Mouse (Mus musculus) midbrain, embryonic 15.5 days (tissue): Measurements from ENCODE around the gene Shld1. TPM values are rescaled to one million over a fixed set of nuclear protein-coding genes. Genes with fewer than 3 reads are reported as not detected.

Experiments used
- ATAC-seq: fragments of 200-750 bp; cut with Nextera tagmentation; replicated peaks from 2 replicates; pipeline ENCODE4 v1.8.0; 2017; ENCODE audit warnings: moderate TSS enrichment
- H3K27ac ChIP-seq: fragments of 300-500 bp; sonication (generic); 2 replicates; pipeline ENCODE4 v1.5.1; 2015; ENCODE audit warnings: mild to moderate bottlenecking, inconsistent platforms
- H3K27me3 ChIP-seq: fragments of 300-500 bp; sonication (generic); replicated peaks from 2 replicates; pipeline ENCODE4 v1.6.1; 2015; ENCODE audit warnings: inconsistent platforms
- H3K36me3 ChIP-seq: fragments of 300-500 bp; sonication (generic); replicated peaks from 2 replicates; pipeline ENCODE4 v1.6.1; 2015; ENCODE audit warnings: inconsistent platforms
- H3K4me1 ChIP-seq: fragments of 300-500 bp; sonication (generic); 2 replicates; pipeline ENCODE4 v1.6.1; 2015; ENCODE audit warnings: inconsistent platforms
- H3K4me2 ChIP-seq: fragments of 300-500 bp; sonication (generic); 2 replicates; pipeline ENCODE4 v1.6.1; 2015; ENCODE audit warnings: inconsistent platforms, mild to moderate bottlenecking, moderate library complexity
- H3K4me3 ChIP-seq: fragments of 300-500 bp; sonication (generic); 2 replicates; pipeline ENCODE4 v1.5.1; 2015; ENCODE audit warnings: mild to moderate bottlenecking, inconsistent platforms
- H3K9ac ChIP-seq: fragments of 300-500 bp; sonication (generic); 2 replicates; pipeline ENCODE4 v1.6.1; 2015; ENCODE audit warnings: mild to moderate bottlenecking, inconsistent platforms
- H3K9me3 ChIP-seq: fragments of 300-500 bp; sonication (generic); 2 replicates; pipeline ENCODE4 v1.6.1; 2016; ENCODE audit warnings: inconsistent platforms
- WGBS: fragments of 180-500 bp; shearing (Covaris S2); methylation state at CpG from one replicate; pipeline ENCODE4 v1.1.7; 2015; ENCODE audit warnings: mixed read lengths; 5-methylcytosine and 5-hydroxymethylcytosine counted together
- polyA plus RNA-seq: library from polyadenylated mRNA; unstranded; fragments of >200 nt; fragmentation: Nextera tagmentation; extraction: Ambion mirVana; gene quantifications from 2 replicates; pipeline ENCODE4 v1.2.1, GENCODE M21; 2015

The Shld1 gene
- polyA plus RNA-seq, 1 experiment from 2014 or later = 21.4 TPM

DNA sequence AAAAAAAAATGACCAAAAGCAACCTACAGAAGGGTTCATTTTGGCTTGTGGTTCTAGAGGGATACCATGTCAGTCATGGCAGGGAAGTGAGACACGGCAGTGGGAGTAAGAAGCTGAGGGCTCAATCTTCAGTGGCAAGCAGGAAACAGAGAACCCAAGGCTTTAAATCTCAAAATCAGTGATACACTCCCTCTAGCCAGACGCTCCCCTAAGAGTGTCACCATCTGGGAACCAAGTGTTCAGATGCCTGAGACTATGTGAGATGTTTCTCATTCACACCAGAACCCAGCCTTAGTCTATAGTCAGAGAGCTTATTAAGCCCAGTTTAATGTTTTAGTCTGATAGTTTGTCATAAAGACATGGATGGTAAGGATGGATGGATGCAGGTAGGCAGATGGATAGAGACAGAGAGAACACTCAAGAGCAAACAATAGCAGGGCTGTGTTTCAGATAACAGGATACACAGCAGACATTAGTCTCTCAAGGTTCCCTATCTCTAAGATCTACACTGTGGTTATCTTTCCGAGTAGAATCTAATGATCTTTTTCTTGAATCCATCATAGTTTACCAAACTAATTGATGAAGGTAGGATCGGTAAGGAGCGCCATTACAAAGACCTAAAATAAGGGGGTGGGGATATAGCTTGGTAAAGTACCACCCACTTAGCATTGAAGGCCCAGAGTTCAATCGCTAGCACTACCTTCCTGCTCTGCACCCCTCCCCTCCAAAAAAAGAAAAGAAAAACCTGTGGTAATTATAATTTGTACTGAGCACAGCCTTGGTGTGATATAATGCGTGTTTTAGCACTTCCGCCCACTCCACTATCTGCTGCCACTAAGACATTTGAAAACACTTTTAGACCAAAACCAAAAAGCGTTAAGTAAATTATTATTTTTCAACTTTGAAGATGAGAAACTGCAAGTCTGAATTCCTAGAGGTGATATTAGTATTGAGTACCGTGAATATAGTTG is 47.2 kb downstream of the Shld1 start:
- Histone ChIP-seq H3K27me3 (no peaks in the 10 kb centered on the region), H3K36me3 (no peaks in the 10 kb centered on the region), H3K27ac (no peak overlapping the region), H3K4me1 (no peaks in the 10 kb centered on the region), H3K9ac (no peak overlapping the region), H3K4me3 (no peak overlapping the region), H3K4me2 (no peak overlapping the region), H3K9me3 (no peaks in the 10 kb centered on the region)
- no peak for ATAC-seq
- WGBS = 95% methylated on average over 10 of the region's 10 CpGs

- no peaks in the 10 kb centered on the region for H3K9me3 ChIP-seq
- H3K27ac ChIP-seq = no peak overlapping the region
- H3K36me3 ChIP-seq = no peaks in the 10 kb centered on the region
- no peak for ATAC-seq
- no peak overlapping the region for H3K9ac ChIP-seq
- H3K4me3 ChIP-seq = no peak overlapping the region
- no peak overlapping the region for H3K4me2 ChIP-seq
- H3K4me1 ChIP-seq = no peaks in the 10 kb centered on the region
- no peaks in the 10 kb centered on the region for H3K27me3 ChIP-seq
- 70% methylated on average over 2 of the region's 2 CpGs for WGBS
Measured at GRCm38 (mm10) chr2:132738816-132739432, 52.2 kb downstream of the Shld1 start.

GRCm38 (mm10) chr2:132741862-132742347 is 55.2 kb downstream of the Shld1 start:
- 0 out of 2 replicates have a peak, but pooled peaks have one; percentile 30 for ATAC-seq

GRCm38 (mm10) chr2:132744866-132745265 is 58.1 kb downstream of the Shld1 start:
- no peak overlapping the region for H3K4me2 ChIP-seq

More at GRCm38 (mm10) chr2:132741862-132742347, 55.2 kb downstream of the Shld1 start:
- H3K4me2 ChIP-seq = no peak overlapping the region
- no peaks in the 10 kb centered on the region for H3K27me3 ChIP-seq
- H3K36me3 ChIP-seq = no peaks in the 10 kb centered on the region
- WGBS = 38% methylated on average over 8 of the region's 8 CpGs
- no peak overlapping the region for H3K27ac ChIP-seq
- H3K4me3 ChIP-seq = no peak overlapping the region
- H3K4me1 ChIP-seq = no peaks in the 10 kb centered on the region
- H3K9me3 ChIP-seq = no peaks in the 10 kb centered on the region
- H3K9ac ChIP-seq = no peak overlapping the region

GRCm38 (mm10) chr2:132746108-132746507 is 59.4 kb downstream of the Shld1 start:
- no peaks in the 10 kb centered on the region for H3K27me3 ChIP-seq
- no peak overlapping the region for H3K27ac ChIP-seq
- H3K36me3 ChIP-seq = no peaks in the 10 kb centered on the region
- no peak overlapping the region for H3K4me2 ChIP-seq
- no peaks in the 10 kb centered on the region for H3K9me3 ChIP-seq
- H3K4me3 ChIP-seq = no peak overlapping the region
- WGBS = 85% methylated on average over 3 of the region's 3 CpGs
- no peak overlapping the region for H3K9ac ChIP-seq
- no peak for ATAC-seq
- peaks cover 1% of the 10 kb centered on the region; the same call in 1 of the 2 replicates for H3K4me1 ChIP-seq

More at GRCm38 (mm10) chr2:132744866-132745265, 58.1 kb downstream of the Shld1 start:
- no peaks in the 10 kb centered on the region for H3K4me1 ChIP-seq
- no peak overlapping the region for H3K4me3 ChIP-seq
- no peak for ATAC-seq
- no peak overlapping the region for H3K27ac ChIP-seq
- H3K36me3 ChIP-seq = no peaks in the 10 kb centered on the region
- no peaks in the 10 kb centered on the region for H3K9me3 ChIP-seq
- H3K27me3 ChIP-seq = no peaks in the 10 kb centered on the region
- 93% methylated on average over 5 of the region's 5 CpGs for WGBS
- H3K9ac ChIP-seq = no peak overlapping the region

DNA sequence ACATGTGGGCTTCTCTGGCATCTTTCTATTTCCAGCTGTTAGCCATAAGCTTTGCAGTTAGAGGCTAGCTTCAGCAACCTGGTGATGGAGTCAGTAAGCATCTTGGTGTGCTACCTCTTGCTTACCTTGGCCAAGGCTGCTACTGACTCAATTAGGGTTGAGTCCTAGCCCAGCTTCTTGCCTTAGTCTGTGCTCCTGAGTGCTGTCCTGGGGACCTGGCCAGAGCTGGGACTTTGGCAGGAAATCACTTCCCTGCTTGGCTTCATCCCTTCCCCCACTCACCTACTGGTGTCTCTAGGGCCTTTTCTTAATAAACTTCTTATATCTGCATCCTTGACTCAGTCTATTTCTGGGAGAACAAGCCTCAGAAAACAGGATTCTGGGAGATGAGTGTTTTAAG is 64.0 kb downstream of the Shld1 start:
- no peak for ATAC-seq
- H3K9me3 ChIP-seq = no peaks in the 10 kb centered on the region
- H3K27ac ChIP-seq = no peak overlapping the region

DNA sequence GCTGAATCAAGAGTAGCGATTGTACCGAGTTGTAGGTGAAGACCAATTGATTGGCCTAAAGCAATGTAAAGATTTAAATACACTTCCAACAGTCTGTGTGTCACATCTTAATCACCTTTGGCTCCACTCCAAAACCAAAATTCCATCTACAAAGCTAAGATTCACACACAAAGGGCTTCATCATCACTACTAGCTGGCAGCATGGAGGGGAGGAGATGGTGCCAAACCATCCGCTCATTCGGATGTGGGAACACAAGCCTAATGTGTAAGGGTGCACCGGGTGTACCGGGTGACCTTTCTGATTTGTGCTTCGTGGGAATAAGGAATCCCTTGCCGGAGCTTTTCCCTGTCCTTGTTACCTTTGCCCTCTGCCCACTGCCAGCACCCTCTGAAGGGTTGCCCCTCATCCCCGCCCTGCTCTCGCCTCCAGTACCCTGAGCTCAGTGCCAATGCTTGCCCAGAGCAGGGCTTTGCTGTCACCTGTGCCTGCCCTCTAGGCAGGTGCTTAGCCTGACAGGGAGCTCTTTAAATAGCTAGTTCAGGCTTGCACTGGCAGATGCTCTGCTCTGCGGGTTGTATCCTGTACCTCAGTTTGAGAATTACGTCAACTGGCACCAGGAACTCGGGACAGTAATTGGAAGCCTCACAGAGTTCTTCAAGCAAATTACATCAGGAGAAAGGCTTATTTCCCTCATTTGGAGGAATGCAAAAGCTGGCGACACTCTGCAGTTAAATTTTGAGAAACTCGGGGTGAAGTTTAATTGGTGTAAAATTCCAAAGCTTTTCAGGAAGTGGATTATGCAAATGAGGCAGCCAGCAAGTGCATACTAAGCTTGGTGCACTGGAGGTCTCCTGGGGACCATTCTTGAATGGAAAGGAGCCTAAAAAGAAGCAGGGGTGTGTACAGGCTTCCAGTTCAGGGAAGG is 64.7 kb downstream of the Shld1 start:
- no peaks in the 10 kb centered on the region for H3K27me3 ChIP-seq
- WGBS = 52% methylated on average over 15 of the region's 15 CpGs
- peak overlapping the region; percentile 10; the same call in 1 of the 2 replicates for H3K27ac ChIP-seq
- no peak overlapping the region for H3K9ac ChIP-seq
- H3K4me3 ChIP-seq = no peak overlapping the region
- no peak overlapping the region for H3K4me2 ChIP-seq
- ATAC-seq = peak; percentile 69
- H3K9me3 ChIP-seq = no peaks in the 10 kb centered on the region
- H3K4me1 ChIP-seq = peaks cover 11% of the 10 kb centered on the region; the same call in 1 of the 2 replicates
- no peaks in the 10 kb centered on the region for H3K36me3 ChIP-seq

More for the DNA sequence above, 64.0 kb downstream of the Shld1 start:
- no peaks in the 10 kb centered on the region for H3K27me3 ChIP-seq
- H3K4me3 ChIP-seq = no peak overlapping the region
- no peak overlapping the region for H3K4me2 ChIP-seq
- H3K9ac ChIP-seq = no peak overlapping the region
- peaks cover 11% of the 10 kb centered on the region; the same call in 1 of the 2 replicates for H3K4me1 ChIP-seq
- H3K36me3 ChIP-seq = no peaks in the 10 kb centered on the region

GRCm38 (mm10) chr2:132752398-132752797 is 65.7 kb downstream of the Shld1 start:
- no peak overlapping the region for H3K4me3 ChIP-seq
- H3K36me3 ChIP-seq = no peaks in the 10 kb centered on the region
- H3K4me2 ChIP-seq = no peak overlapping the region
- H3K9me3 ChIP-seq = no peaks in the 10 kb centered on the region
- no peak overlapping the region for H3K27ac ChIP-seq
- H3K9ac ChIP-seq = no peak overlapping the region
- peaks cover 11% of the 10 kb centered on the region; the same call in 1 of the 2 replicates for H3K4me1 ChIP-seq
- H3K27me3 ChIP-seq = no peaks in the 10 kb centered on the region
- no peak for ATAC-seq
- 68% methylated on average over 2 of the region's 2 CpGs for WGBS

GRCm38 (mm10) chr2:132753137-132753536 is 66.4 kb downstream of the Shld1 start:
- WGBS = 79% methylated on average over 3 of the region's 3 CpGs
- ATAC-seq = no peak
- H3K9ac ChIP-seq = no peak overlapping the region

GRCm38 (mm10) chr2:132757911-132758310 is 71.2 kb downstream of the Shld1 start:
- ATAC-seq = no peak
- Histone ChIP-seq H3K36me3 (no peaks in the 10 kb centered on the region), H3K9me3 (no peaks in the 10 kb centered on the region), H3K4me3 (no peak overlapping the region), H3K4me2 (no peak overlapping the region), H3K4me1 (0 out of 2 replicates have a peak, but pooled peaks cover 3% of the 10 kb centered on the region), H3K27me3 (no peaks in the 10 kb centered on the region), H3K27ac (no peak overlapping the region), H3K9ac (no peak overlapping the region)
- WGBS = 53% methylated on average over 5 of the region's 5 CpGs

More at GRCm38 (mm10) chr2:132753137-132753536, 66.4 kb downstream of the Shld1 start:
- Histone ChIP-seq H3K4me3 (no peak overlapping the region), H3K27ac (no peak overlapping the region), H3K9me3 (no peaks in the 10 kb centered on the region), H3K4me1 (peaks cover 14% of the 10 kb centered on the region; the same call in 1 of the 2 replicates), H3K36me3 (no peaks in the 10 kb centered on the region), H3K27me3 (no peaks in the 10 kb centered on the region), H3K4me2 (no peak overlapping the region)

- Histone ChIP-seq H3K36me3 (no peaks in the 10 kb centered on the region), H3K4me1 (no peaks in the 10 kb centered on the region), H3K4me3 (no peak overlapping the region), H3K27me3 (no peaks in the 10 kb centered on the region), H3K9me3 (no peaks in the 10 kb centered on the region), H3K27ac (no peak overlapping the region), H3K4me2 (no peak overlapping the region), H3K9ac (no peak overlapping the region)
- 79% methylated on average over 1 of the region's 1 CpGs for WGBS
- ATAC-seq = no peak
Measured at GRCm38 (mm10) chr2:132770822-132771221, 84.1 kb downstream of the Shld1 start.
